Mouse (Mus musculus) intestine, embryonic 16.5 days (tissue): ENCODE results near the gene Dtd1. TPM values are rescaled to one million over a fixed set of nuclear protein-coding genes. Genes with fewer than 3 reads are reported as not detected.

ENCODE experiments used
- microRNA-seq: library from miRNA; unstranded; fragments of <30 nt; microRNA quantifications from one replicate; pipeline ENCODE4, GENCODE M21; 2016
- polyA plus RNA-seq: library from polyadenylated mRNA; unstranded; fragments of >200 nt; fragmentation: Nextera tagmentation; extraction: Ambion mirVana; gene quantifications from 2 replicates; pipeline ENCODE4 v1.2.1, GENCODE M21; 2015

Dtd1 gene
- polyA plus RNA-seq, 1 experiment from 2014 or later = 50.0 TPM

Small RNA genes within 50 kb of the gene (microRNA-seq; reads per million reads assigned to microRNA genes)
- gene Gm24823 = not detected

Other genes starting within 250 kb of the Dtd1 start
- 44.7 and 45.5 TPM in 2 replicates for gene Kat14, start 230.9 kb upstream of the Dtd1 start, polyA plus RNA-seq
- gene Pet117, start 230.9 kb upstream of the Dtd1 start, polyA plus RNA-seq = 1.3 and 4.2 TPM in 2 replicates
- 0.42 and 0.49 TPM in 2 replicates for gene Dzank1, start 72.5 kb upstream of the Dtd1 start, polyA plus RNA-seq
- gene Polr3f, start 72.2 kb upstream of the Dtd1 start, polyA plus RNA-seq = 15.2 and 16.7 TPM in 2 replicates
- 40.0 and 42.7 TPM in 2 replicates for gene Rbbp9, start 49.0 kb upstream of the Dtd1 start, polyA plus RNA-seq
- 98.3 and 104 TPM in 2 replicates for gene Sec23b, start 43.7 kb upstream of the Dtd1 start, polyA plus RNA-seq
- gene Smim26, start 5.8 kb upstream of the Dtd1 start, polyA plus RNA-seq = 35.0 and 36.2 TPM in 2 replicates
- gene Scp2d1, start 223.8 kb downstream of the Dtd1 start, polyA plus RNA-seq = not detected in 2 replicates